Mouse (Mus musculus): ENCODE data around the gene Rps9. TPM values are rescaled to one million over a fixed set of nuclear protein-coding genes. Genes with fewer than 3 reads are reported as not detected.
A peak's percentile ranks its signal among the peaks of the same experiment; 100 is the strongest.
"Not testable (repeated sequence)": the region's sequence is repeated elsewhere in the genome, so short reads cannot be mapped to it uniquely, and the experiment has no call there.

Rps9 gene
- polyA plus RNA-seq, 1 experiment: 1,349 TPM

DNA sequence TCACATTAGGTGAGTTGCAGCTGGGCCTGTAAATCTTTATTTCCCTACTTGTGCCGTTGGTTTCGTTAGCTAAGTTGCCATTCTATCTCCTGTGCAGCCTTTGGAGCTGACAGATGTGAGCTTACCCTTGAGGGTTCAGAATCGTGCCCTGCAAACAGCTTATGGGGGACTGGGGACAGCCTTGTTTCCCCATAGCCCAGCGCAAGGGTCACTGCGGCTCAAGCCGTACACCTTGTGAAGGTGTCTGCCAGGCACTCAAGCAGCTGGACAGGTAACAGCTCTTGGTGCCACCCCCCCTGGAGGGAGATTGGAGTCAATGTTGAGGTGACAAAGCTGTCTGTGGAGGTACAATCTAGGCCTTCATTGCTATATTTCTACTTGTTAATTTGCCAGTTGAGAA lies 2.1 kb downstream of the Rps9 start:
- Histone ChIP-seq H3K4me1 (ENCODE audit: control insufficient read depth, insufficient read depth, insufficient read length) (peaks cover 7% of the 10 kb centered on the region; the same call in 1 of the 2 replicates), H3K4me3 (ENCODE audit: extremely low read depth, insufficient read depth, insufficient read length) (0 out of 2 replicates have a peak overlapping the region, but pooled peaks have one; percentile 9), H3K27me3 (ENCODE audit: control insufficient read depth, insufficient read depth, low read length) (no peaks in the 10 kb centered on the region), H3K27ac (ENCODE audit: insufficient read depth, low read length) (peak overlapping the region; percentile 63), H3K36me3 (ENCODE audit: control insufficient read depth, insufficient read depth, low read length) (peaks cover 18% of the 10 kb centered on the region)
- TF ChIP-seq POLR2A (IDR thresholded peaks at IDR 0.05; ENCODE audit: low read depth, low read length): no peak
- no peak for TF ChIP-seq CTCF (IDR thresholded peaks at IDR 0.05; ENCODE audit: extremely low read depth, insufficient read depth, insufficient read length, insufficient replicate concordance)
- 29% methylated on average over 6 of the region's 6 CpGs for WGBS
- DNase-seq (ENCODE audit: low read depth in 1 of 2, low spot score in 2 of 2): no peak

- 52% methylated on average over 11 of the region's 11 CpGs for WGBS
- Histone ChIP-seq H3K4me1 (ENCODE audit: control insufficient read depth, insufficient read depth, insufficient read length) (peaks cover 7% of the 10 kb centered on the region; the same call in 1 of the 2 replicates), H3K27me3 (ENCODE audit: control insufficient read depth, insufficient read depth, low read length) (no peaks in the 10 kb centered on the region), H3K27ac (ENCODE audit: insufficient read depth, low read length) (peak overlapping the region; percentile 63), H3K36me3 (ENCODE audit: control insufficient read depth, insufficient read depth, low read length) (peaks cover 18% of the 10 kb centered on the region), H3K4me3 (ENCODE audit: extremely low read depth, insufficient read depth, insufficient read length) (no peak overlapping the region)
- DNase-seq (ENCODE audit: low read depth in 1 of 2, low spot score in 2 of 2): no peak
- TF ChIP-seq CTCF (IDR thresholded peaks at IDR 0.05; ENCODE audit: extremely low read depth, insufficient read depth, insufficient read length, insufficient replicate concordance) (no peak), POLR2A (IDR thresholded peaks at IDR 0.05; ENCODE audit: low read depth, low read length) (no peak)
Measured at GRCm38 (mm10) chr7:3706343-3706934, 2.6 kb downstream of the Rps9 start.

DNA sequence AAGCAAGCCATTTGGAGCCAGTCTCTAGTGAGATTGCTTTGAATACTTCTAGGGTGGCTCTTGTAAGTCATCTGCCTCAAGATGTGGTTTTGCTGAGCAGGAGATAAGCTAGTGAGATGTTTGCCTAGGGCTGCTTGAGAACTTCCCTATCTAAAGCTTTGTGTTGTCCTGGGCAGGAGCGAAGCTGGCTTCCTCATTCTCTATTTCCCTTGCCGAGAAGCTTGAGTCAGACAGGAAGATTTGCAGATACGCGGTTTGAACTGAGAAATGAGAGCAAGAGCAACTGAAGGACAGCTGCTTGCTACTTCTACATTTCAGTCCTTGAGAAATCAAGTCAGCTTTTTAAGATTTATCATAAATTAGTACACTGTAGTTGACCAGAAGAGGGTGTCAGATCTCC lies 3.2 kb downstream of the Rps9 start:
- WGBS: 9% methylated on average over 4 of the region's 4 CpGs
- Histone ChIP-seq H3K4me1 (ENCODE audit: control insufficient read depth, insufficient read depth, insufficient read length) (peaks cover 7% of the 10 kb centered on the region; the same call in 1 of the 2 replicates), H3K27ac (ENCODE audit: insufficient read depth, low read length) (peak overlapping the region; percentile 63; the same call in 1 of the 2 replicates), H3K27me3 (ENCODE audit: control insufficient read depth, insufficient read depth, low read length) (no peaks in the 10 kb centered on the region), H3K36me3 (ENCODE audit: control insufficient read depth, insufficient read depth, low read length) (peaks cover 18% of the 10 kb centered on the region), H3K4me3 (ENCODE audit: extremely low read depth, insufficient read depth, insufficient read length) (no peak overlapping the region)
- TF ChIP-seq CTCF (IDR thresholded peaks at IDR 0.05; ENCODE audit: extremely low read depth, insufficient read depth, insufficient read length, insufficient replicate concordance) (no peak), POLR2A (IDR thresholded peaks at IDR 0.05; ENCODE audit: low read depth, low read length) (no peak)
- peak in 1 of 2 experiments; percentile 63 for DNase-seq (ENCODE audit: low read depth in 1 of 2, low spot score in 2 of 2)

DNA sequence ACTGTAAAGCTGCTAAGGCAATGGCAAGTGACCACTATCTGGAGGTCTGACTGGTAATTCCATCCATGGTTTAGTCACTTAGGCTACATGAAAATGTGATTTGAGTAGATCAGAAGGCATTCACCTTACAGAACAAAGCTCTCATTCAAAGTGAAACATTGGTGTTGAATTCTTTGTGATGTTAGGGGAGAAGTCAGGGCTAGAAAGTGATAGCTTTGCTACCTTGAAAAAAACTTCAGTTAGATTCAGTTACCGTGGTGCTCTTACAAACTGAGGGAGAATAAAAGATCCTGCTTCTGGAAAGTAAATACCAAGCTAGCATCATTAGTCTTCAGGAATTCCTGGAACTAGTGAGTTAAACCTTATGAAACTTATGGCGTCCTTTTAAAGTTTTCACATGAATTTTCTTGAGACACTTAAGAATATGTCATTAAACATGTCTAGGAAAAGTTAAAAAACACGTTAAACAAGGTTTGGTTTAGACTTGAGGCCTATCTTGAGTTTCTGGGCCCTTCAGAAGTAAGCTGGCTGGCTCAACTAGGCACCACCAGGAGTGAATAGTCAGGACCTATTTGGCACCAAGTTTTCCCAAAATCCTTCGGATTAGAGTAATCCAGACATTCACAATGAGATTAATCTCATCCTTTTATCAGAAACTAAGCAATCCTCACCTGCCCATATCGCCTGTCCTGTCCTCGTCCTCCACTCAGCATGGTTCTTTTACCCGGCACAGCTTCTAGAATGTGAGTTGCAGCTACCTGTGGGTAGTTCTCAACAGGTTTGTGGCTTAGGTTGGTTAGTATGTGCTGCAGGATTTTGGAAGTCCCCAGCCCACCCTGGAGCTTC lies 4.0 kb downstream of the Rps9 start:
- Histone ChIP-seq H3K4me3 (ENCODE audit: extremely low read depth, insufficient read depth, insufficient read length) (no peak overlapping the region), H3K36me3 (ENCODE audit: control insufficient read depth, insufficient read depth, low read length) (peaks cover 18% of the 10 kb centered on the region), H3K27me3 (ENCODE audit: control insufficient read depth, insufficient read depth, low read length) (no peaks in the 10 kb centered on the region), H3K4me1 (ENCODE audit: control insufficient read depth, insufficient read depth, insufficient read length) (peaks cover 7% of the 10 kb centered on the region; the same call in 1 of the 2 replicates), H3K27ac (ENCODE audit: insufficient read depth, low read length) (no peak overlapping the region)
- DNase-seq (ENCODE audit: low read depth in 1 of 2, low spot score in 2 of 2): no peak
- TF ChIP-seq CTCF (IDR thresholded peaks at IDR 0.05; ENCODE audit: extremely low read depth, insufficient read depth, insufficient read length, insufficient replicate concordance) (no peak), POLR2A (IDR thresholded peaks at IDR 0.05; ENCODE audit: low read depth, low read length) (no peak)
- 74% methylated on average over 7 of the region's 7 CpGs for WGBS

DNA sequence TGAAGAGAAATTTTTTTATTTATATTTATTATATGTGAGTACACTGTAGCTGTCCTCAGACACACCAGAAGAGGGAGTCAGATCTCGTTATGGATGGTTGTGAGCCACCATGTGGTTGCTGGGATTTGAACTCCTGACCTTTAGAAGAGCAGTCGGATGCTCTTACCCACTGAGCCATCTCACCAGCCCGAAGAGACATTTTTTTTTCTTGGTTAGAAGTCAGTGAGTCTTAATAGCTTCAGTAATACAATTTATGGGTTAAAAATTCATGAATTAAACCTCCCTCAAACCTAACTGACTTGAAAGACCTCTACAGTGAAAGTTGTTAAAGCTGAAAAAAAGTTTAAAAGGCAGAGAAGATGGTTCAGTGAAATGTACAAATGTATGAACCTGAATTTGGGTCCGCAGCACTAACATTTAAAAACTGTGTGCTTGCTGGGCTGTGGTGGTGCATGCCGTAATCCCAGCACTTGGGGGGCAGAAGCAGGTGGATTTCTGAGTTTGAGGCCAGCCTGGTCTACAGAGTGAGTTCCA lies 4.7 kb downstream of the Rps9 start:
- H3K4me1 ChIP-seq (ENCODE audit: control insufficient read depth, insufficient read depth, insufficient read length); H3K4me3 ChIP-seq (ENCODE audit: extremely low read depth, insufficient read depth, insufficient read length); H3K27me3 ChIP-seq (ENCODE audit: control insufficient read depth, insufficient read depth, low read length); DNase-seq (ENCODE audit: low read depth in 1 of 2, low spot score in 2 of 2); H3K27ac ChIP-seq (ENCODE audit: insufficient read depth, low read length): not testable (repeated sequence)
- H3K36me3 ChIP-seq (ENCODE audit: control insufficient read depth, insufficient read depth, low read length): peaks cover 18% of the 10 kb centered on the region
- 63% methylated on average over 5 of the region's 5 CpGs for WGBS

GRCm38 (mm10) chr7:3709000-3709399 lies 5.2 kb downstream of the Rps9 start:
- H3K36me3 ChIP-seq (ENCODE audit: control insufficient read depth, insufficient read depth, low read length): peaks cover 21% of the 10 kb centered on the region
- no peak overlapping the region for H3K27ac ChIP-seq (ENCODE audit: insufficient read depth, low read length)
- no peak for TF ChIP-seq POLR2A (IDR thresholded peaks at IDR 0.05; ENCODE audit: low read depth, low read length)
- no peak for TF ChIP-seq CTCF (IDR thresholded peaks at IDR 0.05; ENCODE audit: extremely low read depth, insufficient read depth, insufficient read length, insufficient replicate concordance)
- no peaks in the 10 kb centered on the region for H3K27me3 ChIP-seq (ENCODE audit: control insufficient read depth, insufficient read depth, low read length)
- peaks cover 6% of the 10 kb centered on the region; the same call in 1 of the 2 replicates for H3K4me1 ChIP-seq (ENCODE audit: control insufficient read depth, insufficient read depth, insufficient read length)
- no peak overlapping the region for H3K4me3 ChIP-seq (ENCODE audit: extremely low read depth, insufficient read depth, insufficient read length)
- DNase-seq (ENCODE audit: low read depth in 1 of 2, low spot score in 2 of 2): no peak
- 88% methylated on average over 1 of the region's 1 CpGs for WGBS
